Mouse (Mus musculus) liver, adult 2 months (tissue): ENCODE measurements around the gene Ms4a13.
"Not testable (repeated sequence)": the region's sequence is repeated elsewhere in the genome, so short reads cannot be mapped to it uniquely, and the experiment has no call there.

ENCODE experiments used
- CTCF ChIP-seq: fragments of 200-500 bp; IDR thresholded peaks from 2 replicates; pipeline ENCODE4 v1.5.1; 2011; ENCODE audit warnings: low read depth, low read length, control low read depth
- POLR2A ChIP-seq: fragments of 200-500 bp; IDR thresholded peaks from 2 replicates; pipeline ENCODE4 v1.6.1; 2011; ENCODE audit warnings: low read length, control low read depth; ENCODE audit not compliant: insufficient read depth; ENCODE audit errors: extremely low read depth

- not testable (repeated sequence) for TF ChIP-seq CTCF, POLR2A
Measured at GRCm38 (mm10) chr19:11157890-11158289, 38.6 kb downstream of the Ms4a13 start.
